Mouse (Mus musculus): Measurements from ENCODE around the gene Igfbp5. TPM values are rescaled to one million over a fixed set of nuclear protein-coding genes. Genes with fewer than 3 reads are reported as not detected.

Gene Igfbp5
- polyA plus RNA-seq, 1 experiment = 82.6 TPM

GRCm38 (mm10) chr1:72815184-72815583 is 59.5 kb downstream of the Igfbp5 start:
- Histone ChIP-seq H3K4me3 (ENCODE audit: insufficient read depth, low read depth, low read length) (no peak overlapping the region), H3K4me1 (ENCODE audit: control insufficient read depth, insufficient read depth, insufficient read length, low read length) (no peaks in the 10 kb centered on the region), H3K27ac (replicated peaks; ENCODE audit: low read depth, low read length) (no peak overlapping the region)

GRCm38 (mm10) chr1:72813639-72814403 is 60.9 kb downstream of the Igfbp5 start:
- Histone ChIP-seq H3K4me1 (ENCODE audit: control insufficient read depth, insufficient read depth, insufficient read length, low read length) (no peaks in the 10 kb centered on the region), H3K4me3 (ENCODE audit: insufficient read depth, low read depth, low read length) (no peak overlapping the region), H3K27ac (replicated peaks; ENCODE audit: low read depth, low read length) (no peak overlapping the region)

- Histone ChIP-seq H3K4me3 (ENCODE audit: insufficient read depth, low read depth, low read length) (no peak overlapping the region), H3K4me1 (ENCODE audit: control insufficient read depth, insufficient read depth, insufficient read length, low read length) (no peaks in the 10 kb centered on the region), H3K27ac (replicated peaks; ENCODE audit: low read depth, low read length) (no peak overlapping the region)
Measured at GRCm38 (mm10) chr1:72813089-72813638, 61.5 kb downstream of the Igfbp5 start.

GRCm38 (mm10) chr1:72811061-72811460 is 63.6 kb downstream of the Igfbp5 start:
- Histone ChIP-seq H3K4me1 (ENCODE audit: control insufficient read depth, insufficient read depth, insufficient read length, low read length) (no peaks in the 10 kb centered on the region), H3K27ac (replicated peaks; ENCODE audit: low read depth, low read length) (no peak overlapping the region), H3K4me3 (ENCODE audit: insufficient read depth, low read depth, low read length) (no peak overlapping the region)

GRCm38 (mm10) chr1:72809951-72810675 is 64.6 kb downstream of the Igfbp5 start:
- H3K27ac ChIP-seq (replicated peaks; ENCODE audit: low read depth, low read length) = no peak overlapping the region
- no peak overlapping the region for H3K4me3 ChIP-seq (ENCODE audit: insufficient read depth, low read depth, low read length)
- H3K4me1 ChIP-seq (ENCODE audit: control insufficient read depth, insufficient read depth, insufficient read length, low read length) = no peaks in the 10 kb centered on the region

GRCm38 (mm10) chr1:72809304-72809703 is 65.4 kb downstream of the Igfbp5 start:
- Histone ChIP-seq H3K4me1 (ENCODE audit: control insufficient read depth, insufficient read depth, insufficient read length, low read length) (no peaks in the 10 kb centered on the region), H3K4me3 (ENCODE audit: insufficient read depth, low read depth, low read length) (no peak overlapping the region), H3K27ac (replicated peaks; ENCODE audit: low read depth, low read length) (no peak overlapping the region)

Other genes with a start within 250 kb of the Igfbp5 start
- not detected in 2 replicates for gene Ankar, start 174.3 kb downstream of the Igfbp5 start, polyA plus RNA-seq (2012; ENCODE audit: insufficient read depth, insufficient read length, missing spikeins)
- 292 and 293 TPM in 2 replicates for gene Rpl37a, start 163.6 kb downstream of the Igfbp5 start, polyA plus RNA-seq (2012; ENCODE audit: insufficient read depth, insufficient read length, missing spikeins)
- gene Igfbp2, start 50.4 kb downstream of the Igfbp5 start, polyA plus RNA-seq (2012; ENCODE audit: insufficient read depth, insufficient read length, missing spikeins) = 1.1 TPM in 1 of 2 replicates, not detected in the other
- gene Tnp1, start 141.0 kb upstream of the Igfbp5 start, polyA plus RNA-seq (2012; ENCODE audit: insufficient read depth, insufficient read length, missing spikeins) = not detected in 2 replicates

Measured in brown adipose tissue, adult 24 weeks (tissue).